Mouse (Mus musculus) MN1 (cell line): Measurements from ENCODE around the gene Nlrp3.
"Not testable (repeated sequence)": the region's sequence is repeated elsewhere in the genome, so short reads cannot be mapped to it uniquely, and the experiment has no call there.

Experiments used
- DNase-seq: peaks from one replicate; pipeline ENCODE4 v3.0.0-alpha.2; 2016; ENCODE audit warnings: low spot score

Nlrp3 gene

DNA sequence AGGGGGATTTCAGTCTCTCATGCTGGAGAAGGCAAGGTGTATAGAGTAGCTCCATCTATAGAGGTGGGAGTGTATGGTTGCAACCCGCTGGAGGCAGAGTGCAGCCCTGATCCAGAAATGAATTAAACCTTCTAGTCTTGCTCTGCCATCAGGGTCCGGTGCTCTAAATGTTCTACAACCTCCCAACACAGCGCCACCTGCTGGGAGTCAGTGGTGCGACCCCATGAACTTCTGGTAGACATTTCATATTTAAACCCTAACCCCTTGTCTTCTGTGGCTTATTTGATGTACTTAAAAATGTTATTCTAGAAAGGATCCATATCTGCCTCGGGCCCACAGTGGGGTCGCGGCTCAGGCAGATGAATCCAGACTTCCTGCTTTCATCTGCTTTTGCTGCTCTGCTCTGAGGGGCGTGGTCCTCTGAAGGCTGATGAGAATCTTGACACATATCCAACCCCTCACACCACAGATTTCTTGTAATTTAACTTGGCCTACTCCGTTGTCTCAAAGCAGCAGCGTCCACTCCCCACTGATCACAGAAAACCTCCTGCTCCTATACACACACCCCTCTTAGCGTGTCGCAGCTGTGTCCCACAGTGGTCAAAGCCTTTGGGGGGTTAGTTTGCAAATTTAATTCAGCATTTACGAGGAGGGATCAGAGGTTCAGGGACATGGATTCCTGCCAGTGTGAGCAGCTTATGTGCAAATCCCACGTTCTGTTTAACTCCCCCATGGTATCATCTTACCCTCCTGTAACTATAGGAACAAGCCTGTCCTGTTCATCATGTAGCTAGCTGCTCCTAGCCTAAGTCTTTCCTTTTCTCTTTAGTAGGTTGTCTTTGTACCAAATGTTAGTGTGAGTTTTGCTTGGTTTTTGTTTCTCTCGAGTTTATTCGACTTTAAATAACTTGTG lies 3.9 kb upstream of the Nlrp3 start:
- DNase-seq: peak; percentile 46

- peak; percentile 52 for DNase-seq
Measured at GRCm38 (mm10) chr11:59538387-59538786, 3.0 kb upstream of the Nlrp3 start.

GRCm38 (mm10) chr11:59540123-59540522 lies 1.2 kb upstream of the Nlrp3 start:
- no peak for DNase-seq

GRCm38 (mm10) chr11:59542442-59542841 lies 1.1 kb downstream of the Nlrp3 start:
- no peak for DNase-seq

- DNase-seq: no peak
Measured at GRCm38 (mm10) chr11:59543376-59543775, 2.0 kb downstream of the Nlrp3 start.

- DNase-seq: no peak
Measured at GRCm38 (mm10) chr11:59544005-59544404, 2.6 kb downstream of the Nlrp3 start.

- DNase-seq: no peak
Measured at GRCm38 (mm10) chr11:59554127-59554526, 12.8 kb downstream of the Nlrp3 start.

- no peak for DNase-seq
Measured at GRCm38 (mm10) chr11:59554535-59554934, 13.2 kb downstream of the Nlrp3 start.

DNA sequence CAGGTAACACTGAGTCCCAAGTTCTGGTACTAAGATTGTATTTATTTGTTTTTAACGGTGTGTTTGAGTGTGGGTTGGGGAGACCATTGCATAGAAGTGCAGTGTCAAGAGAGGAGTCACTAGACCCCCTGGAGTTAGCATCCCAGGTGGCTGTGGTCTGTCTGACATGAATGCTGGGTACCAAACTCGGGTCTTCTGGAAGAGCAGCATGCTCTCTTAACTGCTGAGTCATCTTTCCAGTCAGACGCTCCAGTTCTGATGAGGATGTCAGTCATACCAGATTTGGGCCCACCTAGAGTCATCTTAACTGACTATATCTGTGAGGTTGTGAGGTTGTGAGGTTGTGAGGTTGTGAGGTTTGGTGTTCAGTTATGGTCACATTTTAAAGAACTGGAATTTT lies 19.5 kb downstream of the Nlrp3 start:
- no peak for DNase-seq

GRCm38 (mm10) chr11:59562336-59562735 lies 21.0 kb downstream of the Nlrp3 start:
- no peak for DNase-seq

- no peak for DNase-seq
Measured at GRCm38 (mm10) chr11:59562837-59563236, 21.5 kb downstream of the Nlrp3 start.

- peak; percentile 51 for DNase-seq
Measured at GRCm38 (mm10) chr11:59569306-59569705, 27.9 kb downstream of the Nlrp3 start.

DNA sequence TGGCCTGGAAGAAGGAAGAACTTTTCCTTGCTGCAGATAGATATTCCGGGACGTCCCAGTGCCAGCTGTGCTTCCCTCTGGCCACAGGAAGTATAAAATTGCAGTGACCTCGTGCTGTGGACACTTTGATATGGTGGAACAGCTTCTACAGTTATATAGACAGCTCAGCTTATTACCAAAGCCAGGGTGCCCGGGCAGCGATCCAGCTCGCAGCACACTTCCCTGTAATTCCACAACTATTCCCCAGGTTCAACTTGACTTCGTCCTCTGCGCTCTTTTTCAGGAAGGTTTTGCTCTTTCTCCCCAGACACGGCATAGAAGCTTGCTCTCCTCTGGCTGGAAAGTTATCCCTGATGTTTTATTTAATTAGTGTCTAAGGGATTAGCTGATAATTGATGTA lies 34.4 kb downstream of the Nlrp3 start:
- DNase-seq: no peak

DNA sequence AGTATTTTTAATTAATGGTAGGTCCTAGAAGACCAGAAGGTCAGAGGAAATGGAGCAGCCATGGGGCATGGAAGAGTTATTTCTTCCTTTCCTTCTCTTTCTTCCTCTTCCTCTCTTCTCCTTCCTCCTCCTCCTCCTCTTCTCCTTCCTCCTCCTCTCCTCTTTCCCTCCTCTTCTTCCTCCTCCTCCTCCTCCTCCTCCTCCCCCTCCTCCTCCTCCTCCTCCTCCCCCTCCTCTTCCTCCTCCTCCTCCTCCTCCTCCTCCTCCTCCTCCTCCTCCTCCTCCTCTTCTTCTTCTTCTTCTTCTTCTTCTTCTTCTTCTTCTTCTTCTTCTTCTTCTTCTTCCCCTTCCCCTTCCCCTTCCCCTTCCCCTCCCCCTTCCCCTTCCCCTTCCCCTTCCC lies 34.8 kb downstream of the Nlrp3 start, which contains the start of gene Olfr222:
Gene Olfr222, minus strand, starts transcription at position 101 of the 400 bp plus-strand sequence.
- not testable (repeated sequence) for DNase-seq

- DNase-seq: no peak
Measured at GRCm38 (mm10) chr11:59584539-59584938, 43.2 kb downstream of the Nlrp3 start.

DNA sequence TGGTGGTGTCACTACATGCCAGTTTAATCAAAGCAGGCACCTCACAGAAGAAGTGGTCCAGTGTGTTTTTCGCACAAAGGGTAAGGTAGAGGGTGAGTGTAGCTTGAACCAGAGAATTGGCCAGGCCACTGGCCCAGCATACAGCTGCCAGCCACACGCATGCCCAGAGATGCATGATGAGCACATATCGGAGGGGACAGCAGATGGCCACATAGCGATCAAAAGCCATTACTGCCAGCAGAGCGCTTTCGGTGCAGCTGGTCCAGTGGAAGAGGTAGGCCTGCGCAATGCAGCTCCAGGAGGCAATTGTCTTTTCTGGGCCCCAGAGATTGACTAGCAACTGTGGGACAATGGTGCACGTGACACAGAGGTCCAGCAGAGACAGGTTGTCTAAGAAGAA lies 48.1 kb downstream of the Nlrp3 start:
- DNase-seq: no peak

DNA sequence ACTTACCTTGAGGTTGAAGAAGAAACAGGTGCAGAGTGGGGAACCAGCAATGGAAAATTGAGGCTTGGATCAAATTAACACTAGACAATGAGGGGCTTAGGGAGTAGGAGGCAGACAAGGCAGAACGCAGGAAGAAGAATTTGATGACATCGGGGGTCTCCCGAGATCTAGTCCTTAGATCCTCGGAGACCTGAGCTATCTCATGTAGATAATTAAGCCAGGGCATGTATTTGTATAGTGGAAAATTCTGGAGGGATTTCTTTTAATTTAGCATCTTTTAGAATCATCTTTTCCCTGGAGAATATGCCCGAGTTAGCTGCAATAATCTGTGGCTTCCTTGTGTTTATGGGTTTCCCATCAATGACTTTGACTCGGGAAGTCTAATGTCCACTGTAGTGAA lies 51.8 kb downstream of the Nlrp3 start, which contains the start of gene Olfr223:
Gene Olfr223, minus strand, starts transcription at position 101 of the 400 bp plus-strand sequence.
- DNase-seq: no peak

GRCm38 (mm10) chr11:59596091-59596490 lies 54.7 kb downstream of the Nlrp3 start:
- no peak for DNase-seq

GRCm38 (mm10) chr11:59596950-59597349 lies 55.6 kb downstream of the Nlrp3 start:
- no peak for DNase-seq

DNA sequence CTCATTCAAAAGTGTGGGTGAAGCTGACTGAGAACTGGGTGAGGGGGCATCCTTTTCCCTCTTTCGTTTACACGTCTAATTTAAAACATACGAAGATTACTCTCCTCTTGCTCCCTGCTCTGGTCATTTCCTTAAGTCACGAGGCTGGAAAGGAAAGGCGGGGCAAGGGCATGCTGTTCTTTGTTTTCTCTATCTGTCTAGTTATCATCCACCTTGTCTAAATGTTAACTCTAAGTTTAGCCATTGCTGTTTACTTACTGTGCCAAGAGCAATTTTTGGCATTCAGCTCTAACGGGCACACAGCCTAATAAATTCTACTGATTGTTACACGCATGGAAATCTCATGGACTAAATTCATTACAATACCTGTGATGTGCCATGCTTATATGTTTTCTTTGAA lies 57.8 kb downstream of the Nlrp3 start:
- no peak for DNase-seq

DNA sequence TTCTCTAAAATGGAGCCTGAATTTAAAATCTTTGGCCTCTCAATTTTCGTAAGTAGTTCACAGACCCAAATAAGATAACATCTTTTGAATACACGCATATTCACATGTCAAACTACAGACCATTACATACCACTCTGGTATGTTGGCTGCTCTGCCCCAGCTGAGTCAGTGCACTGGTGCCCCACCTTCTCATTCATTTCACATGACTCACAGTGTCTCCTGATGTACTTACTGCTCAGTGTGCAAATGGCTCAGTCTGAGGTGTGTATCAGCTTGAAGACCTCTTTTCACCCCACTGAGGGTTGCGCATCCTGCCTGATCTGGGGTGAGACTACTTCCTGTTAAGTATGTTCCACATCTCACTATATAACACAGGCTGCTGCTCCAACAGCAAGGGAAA lies 59.5 kb downstream of the Nlrp3 start:
- peak; percentile 49 for DNase-seq

- no peak for DNase-seq
Measured at GRCm38 (mm10) chr11:59602287-59602686, 60.9 kb downstream of the Nlrp3 start.

DNA sequence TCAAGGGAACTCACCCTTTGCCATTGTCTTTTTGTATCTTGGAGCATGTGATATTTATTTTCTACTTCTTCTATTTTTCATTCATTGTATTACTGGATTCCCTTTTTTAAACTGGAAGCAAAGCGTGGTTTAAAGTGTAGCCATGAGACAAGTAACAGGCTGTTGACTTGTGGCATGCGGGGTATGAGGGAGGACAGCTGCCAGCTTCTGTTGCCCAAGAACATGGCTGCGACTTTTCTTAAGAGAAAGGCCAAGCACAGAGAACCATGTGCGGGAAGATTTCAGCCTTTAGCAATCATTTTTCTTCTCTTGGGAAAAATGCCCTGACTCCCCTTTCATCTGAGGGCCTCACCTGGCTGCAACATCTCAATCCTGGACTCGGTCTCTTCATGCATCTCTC lies 70.3 kb downstream of the Nlrp3 start:
- no peak for DNase-seq

GRCm38 (mm10) chr11:59614120-59614519 lies 72.8 kb downstream of the Nlrp3 start:
- DNase-seq: peak; percentile 49
